Mouse (Mus musculus) heart, embryonic 12.5 days (tissue): ENCODE data around the gene Rdh5. TPM values are rescaled to one million over a fixed set of nuclear protein-coding genes. Genes with fewer than 3 reads are reported as not detected.

Experiments used
- ATAC-seq: fragments of 200-750 bp; cut with Nextera tagmentation; 2 replicates; pipeline ENCODE4 v1.8.0; 2017; ENCODE audit warnings: moderate TSS enrichment, moderate library complexity; ENCODE audit not compliant: insufficient number of reproducible peaks, low FRiP score
- H3K27ac ChIP-seq: fragments of 300-500 bp; sonication (generic); 2 replicates; pipeline ENCODE4 v1.5.1; 2016; ENCODE audit warnings: mild to moderate bottlenecking, moderate library complexity; ENCODE audit not compliant: poor library complexity, severe bottlenecking
- H3K27me3 ChIP-seq: fragments of 300-500 bp; sonication (generic); replicated peaks from 2 replicates; pipeline ENCODE4 v1.6.1; 2016; ENCODE audit warnings: mild to moderate bottlenecking, moderate library complexity
- H3K36me3 ChIP-seq: fragments of 300-500 bp; sonication (generic); 2 replicates; pipeline ENCODE4 v1.6.1; 2016; ENCODE audit warnings: mild to moderate bottlenecking, moderate library complexity
- H3K4me1 ChIP-seq: fragments of 300-500 bp; sonication (generic); replicated peaks from 2 replicates; pipeline ENCODE4 v1.6.1; 2016; ENCODE audit warnings: mild to moderate bottlenecking
- H3K4me2 ChIP-seq: fragments of 300-500 bp; sonication (generic); 2 replicates; pipeline ENCODE4 v1.6.1; 2016; ENCODE audit warnings: mild to moderate bottlenecking, moderate library complexity
- H3K4me3 ChIP-seq: fragments of 300-500 bp; sonication (generic); 2 replicates; pipeline ENCODE4 v1.5.1; 2016; ENCODE audit warnings: mild to moderate bottlenecking
- H3K9ac ChIP-seq: fragments of 300-500 bp; sonication (generic); 2 replicates; pipeline ENCODE4 v1.6.1; 2016; ENCODE audit warnings: mild to moderate bottlenecking, moderate library complexity
- H3K9me3 ChIP-seq: fragments of 300-500 bp; sonication (generic); replicated peaks from 2 replicates; pipeline ENCODE4 v1.6.1; 2016; ENCODE audit warnings: mild to moderate bottlenecking, moderate library complexity
- WGBS: fragments of 180-500 bp; shearing (Covaris S2); methylation state at CpG from one replicate; pipeline ENCODE4 v1.1.7; 2016; 5-methylcytosine and 5-hydroxymethylcytosine counted together
- polyA plus RNA-seq: library from polyadenylated mRNA; unstranded; fragments of >200 nt; fragmentation: Nextera tagmentation; extraction: Ambion mirVana; gene quantifications from 2 replicates; pipeline ENCODE4 v1.2.1, GENCODE M21; 2016

Gene Rdh5
- polyA plus RNA-seq, 1 experiment from 2014 or later = 6.0 TPM

- Histone ChIP-seq H3K27ac (no peak overlapping the region), H3K4me2 (no peak overlapping the region), H3K9me3 (no peaks in the 10 kb centered on the region), H3K27me3 (peaks cover 18% of the 10 kb centered on the region), H3K4me1 (peaks cover 27% of the 10 kb centered on the region), H3K9ac (no peak overlapping the region), H3K4me3 (no peak overlapping the region), H3K36me3 (no peaks in the 10 kb centered on the region)
- 35% methylated on average over 4 of the region's 4 CpGs for WGBS
- no peak for ATAC-seq
These were observed 5.7 kb upstream of the Rdh5 start for GRCm38 (mm10) chr10:128928356-128928755.

GRCm38 (mm10) chr10:128923935-128924334 lies 1.2 kb upstream of the Rdh5 start, which contains the start of gene Bloc1s1:
Gene Bloc1s1, minus strand, starts transcription at chr10:128924035.
- H3K4me3 ChIP-seq = peak within 1 kb of the TSS; percentile 80
- H3K9ac ChIP-seq = peak within 1 kb of the TSS; percentile 84
- 61% methylated on average over 9 of the region's 9 CpGs for WGBS
- peak within 1 kb of the TSS; percentile 85 for H3K4me2 ChIP-seq
- H3K36me3 ChIP-seq = no peaks in the 10 kb centered on the region
- H3K27me3 ChIP-seq = 0 out of 2 replicates have a peak, but pooled peaks cover 3% of the 10 kb centered on the region
- H3K27ac ChIP-seq = peak within 1 kb of the TSS; percentile 87
- ATAC-seq = no peak
- no peaks in the 10 kb centered on the region for H3K9me3 ChIP-seq
- peaks cover 47% of the 10 kb centered on the region for H3K4me1 ChIP-seq

- Histone ChIP-seq H3K27ac (peak overlapping the region; percentile 87), H3K9me3 (no peaks in the 10 kb centered on the region), H3K4me1 (peaks cover 43% of the 10 kb centered on the region), H3K4me2 (peak overlapping the region; percentile 85), H3K27me3 (0 out of 2 replicates have a peak, but pooled peaks cover under 1% of the 10 kb centered on the region), H3K9ac (peak overlapping the region; percentile 84), H3K4me3 (peak overlapping the region; percentile 80), H3K36me3 (peaks cover 3% of the 10 kb centered on the region)
- WGBS = under 1% methylated on average over 41 of the region's 42 CpGs
- ATAC-seq = peak; percentile 92
These were observed 464 bp upstream of the Rdh5 start for GRCm38 (mm10) chr10:128923013-128923691.

- H3K36me3 ChIP-seq = peaks cover 13% of the 10 kb centered on the region
- H3K27ac ChIP-seq = peak overlapping the region; percentile 87; the same call in 1 of the 2 replicates
- H3K4me2 ChIP-seq = peak overlapping the region; percentile 85
- ATAC-seq = no peak
- 65% methylated on average over 16 of the region's 16 CpGs for WGBS
- no peaks in the 10 kb centered on the region for H3K27me3 ChIP-seq
- peaks cover 43% of the 10 kb centered on the region for H3K4me1 ChIP-seq
- H3K9me3 ChIP-seq = no peaks in the 10 kb centered on the region
- H3K4me3 ChIP-seq = peak overlapping the region; percentile 80
- H3K9ac ChIP-seq = peak overlapping the region; percentile 84
These were observed 536 bp downstream of the Rdh5 start for GRCm38 (mm10) chr10:128921883-128922821.

GRCm38 (mm10) chr10:128921251-128921650 lies 1.4 kb downstream of the Rdh5 start:
- H3K4me2 ChIP-seq = 0 out of 2 replicates have a peak overlapping the region, but pooled peaks have one; percentile 85
- WGBS = 70% methylated on average over 1 of the region's 1 CpGs
- no peak for ATAC-seq

GRCm38 (mm10) chr10:128920736-128921161 lies 1.9 kb downstream of the Rdh5 start:
- WGBS = 68% methylated on average over 3 of the region's 3 CpGs
- Histone ChIP-seq H3K4me2 (no peak overlapping the region), H3K36me3 (peaks cover 25% of the 10 kb centered on the region), H3K4me3 (no peak overlapping the region), H3K4me1 (peaks cover 43% of the 10 kb centered on the region), H3K9me3 (no peaks in the 10 kb centered on the region), H3K27ac (peak overlapping the region; percentile 37; the same call in 1 of the 2 replicates), H3K9ac (no peak overlapping the region), H3K27me3 (no peaks in the 10 kb centered on the region)
- no peak for ATAC-seq

More at GRCm38 (mm10) chr10:128921251-128921650, 1.4 kb downstream of the Rdh5 start:
- Histone ChIP-seq H3K9me3 (no peaks in the 10 kb centered on the region), H3K36me3 (peaks cover 22% of the 10 kb centered on the region), H3K9ac (no peak overlapping the region; the same call in 1 of the 2 replicates), H3K4me1 (peaks cover 43% of the 10 kb centered on the region), H3K4me3 (no peak overlapping the region), H3K27me3 (no peaks in the 10 kb centered on the region), H3K27ac (peak overlapping the region; percentile 37; the same call in 1 of the 2 replicates)

GRCm38 (mm10) chr10:128919966-128920365 lies 2.7 kb downstream of the Rdh5 start:
- H3K4me2 ChIP-seq = no peak overlapping the region
- whole genome bisulfite sequencing = 83% methylated on average over 7 of the region's 7 CpGs

GRCm38 (mm10) chr10:128919203-128919631 lies 3.5 kb downstream of the Rdh5 start:
- no peak overlapping the region for H3K4me2 ChIP-seq
- H3K27me3 ChIP-seq = no peaks in the 10 kb centered on the region
- ATAC-seq = no peak
- H3K36me3 ChIP-seq = peaks cover 39% of the 10 kb centered on the region
- H3K9me3 ChIP-seq = no peaks in the 10 kb centered on the region
- H3K9ac ChIP-seq = no peak overlapping the region
- H3K4me3 ChIP-seq = no peak overlapping the region
- H3K4me1 ChIP-seq = peaks cover 42% of the 10 kb centered on the region
- 24% methylated on average over 6 of the region's 6 CpGs for WGBS
- H3K27ac ChIP-seq = no peak overlapping the region

More at GRCm38 (mm10) chr10:128919966-128920365, 2.7 kb downstream of the Rdh5 start:
- no peak for ATAC-seq
- Histone ChIP-seq H3K4me3 (no peak overlapping the region), H3K27ac (no peak overlapping the region), H3K9ac (no peak overlapping the region), H3K4me1 (peaks cover 43% of the 10 kb centered on the region), H3K27me3 (no peaks in the 10 kb centered on the region), H3K36me3 (peaks cover 32% of the 10 kb centered on the region), H3K9me3 (no peaks in the 10 kb centered on the region)

- Histone ChIP-seq H3K27me3 (no peaks in the 10 kb centered on the region), H3K9ac (no peak overlapping the region), H3K27ac (no peak overlapping the region), H3K4me1 (peaks cover 39% of the 10 kb centered on the region), H3K9me3 (no peaks in the 10 kb centered on the region), H3K36me3 (peaks cover 48% of the 10 kb centered on the region), H3K4me2 (no peak overlapping the region), H3K4me3 (no peak overlapping the region)
- WGBS = 72% methylated on average over 7 of the region's 7 CpGs
- no peak for ATAC-seq
These were observed 4.4 kb downstream of the Rdh5 start for GRCm38 (mm10) chr10:128918246-128918645.

- Histone ChIP-seq H3K9me3 (no peaks in the 10 kb centered on the region), H3K4me1 (peaks cover 42% of the 10 kb centered on the region), H3K4me3 (no peak overlapping the region), H3K4me2 (no peak overlapping the region), H3K9ac (no peak overlapping the region), H3K27ac (no peak overlapping the region), H3K27me3 (no peaks in the 10 kb centered on the region), H3K36me3 (peaks cover 54% of the 10 kb centered on the region)
- ATAC-seq = no peak
- 86% methylated on average over 6 of the region's 6 CpGs for WGBS
These were observed 5.3 kb downstream of the Rdh5 start for GRCm38 (mm10) chr10:128917400-128917799.

- no peak for ATAC-seq
- no peak overlapping the region for H3K4me2 ChIP-seq
- H3K36me3 ChIP-seq = peaks cover 61% of the 10 kb centered on the region
- no peak overlapping the region for H3K4me3 ChIP-seq
- H3K9ac ChIP-seq = no peak overlapping the region
- H3K27ac ChIP-seq = no peak overlapping the region
- 86% methylated on average over 3 of the region's 3 CpGs for WGBS
- no peaks in the 10 kb centered on the region for H3K9me3 ChIP-seq
- H3K27me3 ChIP-seq = no peaks in the 10 kb centered on the region
- peaks cover 41% of the 10 kb centered on the region for H3K4me1 ChIP-seq
These were observed 6.0 kb downstream of the Rdh5 start for GRCm38 (mm10) chr10:128916665-128917064.
